19 mouse cellular contexts compared by ENCODE assay signal in genomic region chr2:89691980-89692379, GRCm38 (mm10). TPM values are rescaled to one million over a fixed set of nuclear protein-coding genes. Genes with fewer than 3 reads are reported as not detected.
"Had no signal": no experiment of that assay in that cellular context is flagged by ENCODE, and none has a peak within 500 bp of the region (broad histone marks: within the 10 kb centered on the region; RNA-seq: fewer than 3 reads in every experiment).

No protein-coding gene starts in this region.

- H3K36me3 ChIP-seq: limb, embryonic 10.5 days; liver, embryonic 15.5 days; neural tube, embryonic 12.5 days had no signal

- H3K9ac ChIP-seq: liver, embryonic 15.5 days; neural tube, embryonic 12.5 days had no signal

- H3K4me1 ChIP-seq: limb, embryonic 10.5 days; liver, embryonic 15.5 days; megakaryocyte, embryonic 14.5 days; neural tube, embryonic 12.5 days had no signal

- H3K9me3 ChIP-seq: limb, embryonic 10.5 days; liver, embryonic 15.5 days; neural tube, embryonic 12.5 days had no signal

- H3K4me3 ChIP-seq: layer of hippocampus, adult 2 months; limb, embryonic 10.5 days; liver, embryonic 15.5 days; megakaryocyte, embryonic 14.5 days; neural tube, embryonic 12.5 days had no signal

- DNase-seq: kidney, adult 8-10 months; kidney, postnatal 10 days; kidney, postnatal 4 days; lung, adult 2 months; lung, postnatal 10 days; thymus, adult 2 months; thymus, postnatal 25 days had no signal

- ATAC-seq: inflammation-experienced regulatory T-cells, adult 6 months; intestine, postnatal 0 days had no signal

- H3K27ac ChIP-seq: layer of hippocampus, adult 2 months; limb, embryonic 10.5 days; liver, embryonic 15.5 days; macrophage; neural tube, embryonic 12.5 days had no signal

- H3K4me2 ChIP-seq: liver, embryonic 11.5 days; liver, embryonic 15.5 days; neural tube, embryonic 12.5 days had no signal

- H3K27me3 ChIP-seq: liver, embryonic 15.5 days; megakaryocyte, embryonic 14.5 days; neural tube, embryonic 12.5 days had no signal

RNA-seq across cellular contexts. Expression of gene Olfr1251, which starts 20.2 kb away (rescaled TPM):
- polyA plus RNA-seq: inflammation-experienced regulatory T-cells, adult 6 months; intestine, postnatal 0 days; limb, embryonic 10.5 days; limb, embryonic 14.5 days; liver, embryonic 11.5 days; liver, embryonic 15.5 days; lung, adult 2 months; macrophage; neural tube, embryonic 12.5 days; thymus, adult 2 months; urinary bladder, adult 2 months had no signal

RNA-seq across cellular contexts. Expression of gene Olfr1250, which starts 30.7 kb away (rescaled TPM):
- polyA plus RNA-seq: inflammation-experienced regulatory T-cells, adult 6 months; intestine, postnatal 0 days; limb, embryonic 10.5 days; limb, embryonic 14.5 days; liver, embryonic 11.5 days; liver, embryonic 15.5 days; lung, adult 2 months; macrophage; neural tube, embryonic 12.5 days; testis, adult 2 months; thymus, adult 2 months; urinary bladder, adult 2 months had no signal

RNA-seq across cellular contexts. Expression of gene Olfr1252, which starts 32.8 kb away (rescaled TPM):
- polyA plus RNA-seq: inflammation-experienced regulatory T-cells, adult 6 months; intestine, postnatal 0 days; limb, embryonic 10.5 days; limb, embryonic 14.5 days; liver, embryonic 11.5 days; liver, embryonic 15.5 days; lung, adult 2 months; macrophage; neural tube, embryonic 12.5 days; testis, adult 2 months; thymus, adult 2 months; urinary bladder, adult 2 months had no signal

RNA-seq across cellular contexts. Expression of gene Olfr1249, which starts 57.2 kb away (rescaled TPM):
- polyA plus RNA-seq: inflammation-experienced regulatory T-cells, adult 6 months; intestine, postnatal 0 days; limb, embryonic 10.5 days; limb, embryonic 14.5 days; liver, embryonic 11.5 days; liver, embryonic 15.5 days; lung, adult 2 months; macrophage; neural tube, embryonic 12.5 days; testis, adult 2 months; thymus, adult 2 months; urinary bladder, adult 2 months had no signal
